Mouse (Mus musculus): Measurements from ENCODE around the gene Camk2d. TPM values are rescaled to one million over a fixed set of nuclear protein-coding genes. Genes with fewer than 3 reads are reported as not detected.

Camk2d gene
- polyA plus RNA-seq, 1 experiment from 2014 or later = 16.5 TPM

GRCm38 (mm10) chr3:126629040-126629439 lies 32.9 kb downstream of the Camk2d start:
- no peak for ATAC-seq (replicated peaks; ENCODE audit: insufficient number of reproducible peaks, low FRiP score, low TSS enrichment, low read depth)

GRCm38 (mm10) chr3:126630111-126630869 lies 34.2 kb downstream of the Camk2d start:
- WGBS = 86% methylated on average over 19 of the region's 19 CpGs

More at GRCm38 (mm10) chr3:126629040-126629439, 32.9 kb downstream of the Camk2d start:
- no peak overlapping the region for H3K4me2 ChIP-seq (ENCODE audit: low read depth, low read length)
- WGBS = 81% methylated on average over 2 of the region's 2 CpGs
- no peaks in the 10 kb centered on the region for H3K36me3 ChIP-seq (replicated peaks; ENCODE audit: control insufficient read depth, insufficient read depth, low read depth, low read length)
- H3K27me3 ChIP-seq (ENCODE audit: control insufficient read depth, insufficient read depth, low read length) = no peaks in the 10 kb centered on the region
- no peaks in the 10 kb centered on the region for H3K4me1 ChIP-seq (ENCODE audit: control insufficient read depth, insufficient read depth, low read length)
- DNase-seq (ENCODE audit: low spot score) = no peak
- H3K9me3 ChIP-seq (replicated peaks; ENCODE audit: control insufficient read depth, low read length) = no peaks in the 10 kb centered on the region
- H3K9ac ChIP-seq (replicated peaks; ENCODE audit: low read length) = no peak overlapping the region
- no peak overlapping the region for H3K4me3 ChIP-seq (ENCODE audit: low read depth, low read length)
- no peak overlapping the region for H3K27ac ChIP-seq (replicated peaks; ENCODE audit: low read depth, low read length)

GRCm38 (mm10) chr3:126631583-126631982 lies 35.5 kb downstream of the Camk2d start:
- ATAC-seq (replicated peaks; ENCODE audit: insufficient number of reproducible peaks, low FRiP score, low TSS enrichment, low read depth) (no peak), DNase-seq (ENCODE audit: low spot score) (no peak)
- Histone ChIP-seq H3K27me3 (ENCODE audit: control insufficient read depth, insufficient read depth, low read length) (no peaks in the 10 kb centered on the region), H3K36me3 (replicated peaks; ENCODE audit: control insufficient read depth, insufficient read depth, low read depth, low read length) (no peaks in the 10 kb centered on the region), H3K27ac (replicated peaks; ENCODE audit: low read depth, low read length) (no peak overlapping the region), H3K4me3 (ENCODE audit: low read depth, low read length) (no peak overlapping the region), H3K4me2 (ENCODE audit: low read depth, low read length) (no peak overlapping the region), H3K4me1 (ENCODE audit: control insufficient read depth, insufficient read depth, low read length) (no peaks in the 10 kb centered on the region), H3K9ac (replicated peaks; ENCODE audit: low read length) (no peak overlapping the region), H3K9me3 (replicated peaks; ENCODE audit: control insufficient read depth, low read length) (no peaks in the 10 kb centered on the region)
- WGBS = 70% methylated on average over 8 of the region's 8 CpGs

More at GRCm38 (mm10) chr3:126630111-126630869, 34.2 kb downstream of the Camk2d start:
- Histone ChIP-seq H3K4me2 (ENCODE audit: low read depth, low read length) (no peak overlapping the region), H3K36me3 (replicated peaks; ENCODE audit: control insufficient read depth, insufficient read depth, low read depth, low read length) (no peaks in the 10 kb centered on the region), H3K9me3 (replicated peaks; ENCODE audit: control insufficient read depth, low read length) (no peaks in the 10 kb centered on the region), H3K27me3 (ENCODE audit: control insufficient read depth, insufficient read depth, low read length) (no peaks in the 10 kb centered on the region), H3K4me1 (ENCODE audit: control insufficient read depth, insufficient read depth, low read length) (no peaks in the 10 kb centered on the region), H3K27ac (replicated peaks; ENCODE audit: low read depth, low read length) (no peak overlapping the region), H3K4me3 (ENCODE audit: low read depth, low read length) (no peak overlapping the region), H3K9ac (replicated peaks; ENCODE audit: low read length) (no peak overlapping the region)
- no peak for DNase-seq (ENCODE audit: low spot score)
- no peak for ATAC-seq (replicated peaks; ENCODE audit: insufficient number of reproducible peaks, low FRiP score, low TSS enrichment, low read depth)

- 74% methylated on average over 7 of the region's 7 CpGs for WGBS
- no peaks in the 10 kb centered on the region for H3K36me3 ChIP-seq (replicated peaks; ENCODE audit: control insufficient read depth, insufficient read depth, low read depth, low read length)
- no peak; the same call in 1 of the 2 replicates for ATAC-seq (replicated peaks; ENCODE audit: insufficient number of reproducible peaks, low FRiP score, low TSS enrichment, low read depth)
Measured at GRCm38 (mm10) chr3:126632580-126632979, 36.5 kb downstream of the Camk2d start.

GRCm38 (mm10) chr3:126634171-126634570 lies 38.1 kb downstream of the Camk2d start:
- DNase-seq (ENCODE audit: low spot score) (no peak), ATAC-seq (replicated peaks; ENCODE audit: insufficient number of reproducible peaks, low FRiP score, low TSS enrichment, low read depth) (no peak)
- Histone ChIP-seq H3K9me3 (replicated peaks; ENCODE audit: control insufficient read depth, low read length) (no peaks in the 10 kb centered on the region), H3K4me1 (ENCODE audit: control insufficient read depth, insufficient read depth, low read length) (no peaks in the 10 kb centered on the region), H3K4me3 (ENCODE audit: low read depth, low read length) (no peak overlapping the region), H3K9ac (replicated peaks; ENCODE audit: low read length) (no peak overlapping the region), H3K27me3 (ENCODE audit: control insufficient read depth, insufficient read depth, low read length) (no peaks in the 10 kb centered on the region), H3K36me3 (replicated peaks; ENCODE audit: control insufficient read depth, insufficient read depth, low read depth, low read length) (no peaks in the 10 kb centered on the region), H3K4me2 (ENCODE audit: low read depth, low read length) (no peak overlapping the region), H3K27ac (replicated peaks; ENCODE audit: low read depth, low read length) (no peak overlapping the region)
- WGBS = 83% methylated on average over 6 of the region's 6 CpGs

More at GRCm38 (mm10) chr3:126632580-126632979, 36.5 kb downstream of the Camk2d start:
- Histone ChIP-seq H3K4me2 (ENCODE audit: low read depth, low read length) (no peak overlapping the region), H3K4me1 (ENCODE audit: control insufficient read depth, insufficient read depth, low read length) (no peaks in the 10 kb centered on the region), H3K27ac (replicated peaks; ENCODE audit: low read depth, low read length) (no peak overlapping the region), H3K27me3 (ENCODE audit: control insufficient read depth, insufficient read depth, low read length) (no peaks in the 10 kb centered on the region), H3K9me3 (replicated peaks; ENCODE audit: control insufficient read depth, low read length) (no peaks in the 10 kb centered on the region), H3K4me3 (ENCODE audit: low read depth, low read length) (no peak overlapping the region), H3K9ac (replicated peaks; ENCODE audit: low read length) (no peak overlapping the region)
- DNase-seq (ENCODE audit: low spot score) = no peak

GRCm38 (mm10) chr3:126638259-126638658 lies 42.2 kb downstream of the Camk2d start:
- Histone ChIP-seq H3K36me3 (replicated peaks; ENCODE audit: control insufficient read depth, insufficient read depth, low read depth, low read length) (no peaks in the 10 kb centered on the region), H3K27ac (replicated peaks; ENCODE audit: low read depth, low read length) (no peak overlapping the region), H3K4me2 (ENCODE audit: low read depth, low read length) (no peak overlapping the region), H3K4me1 (ENCODE audit: control insufficient read depth, insufficient read depth, low read length) (no peaks in the 10 kb centered on the region; the same call in 1 of the 2 replicates), H3K4me3 (ENCODE audit: low read depth, low read length) (no peak overlapping the region), H3K9ac (replicated peaks; ENCODE audit: low read length) (no peak overlapping the region), H3K27me3 (ENCODE audit: control insufficient read depth, insufficient read depth, low read length) (no peaks in the 10 kb centered on the region), H3K9me3 (replicated peaks; ENCODE audit: control insufficient read depth, low read length) (no peaks in the 10 kb centered on the region)
- DNase-seq (ENCODE audit: low spot score) (no peak), ATAC-seq (replicated peaks; ENCODE audit: insufficient number of reproducible peaks, low FRiP score, low TSS enrichment, low read depth) (no peak)
- WGBS = 84% methylated on average over 1 of the region's 1 CpGs

GRCm38 (mm10) chr3:126639098-126639513 lies 43.0 kb downstream of the Camk2d start:
- 76% methylated on average over 5 of the region's 5 CpGs for WGBS
- no peak overlapping the region for H3K4me2 ChIP-seq (ENCODE audit: low read depth, low read length)
- no peak overlapping the region for H3K9ac ChIP-seq (replicated peaks; ENCODE audit: low read length)
- no peaks in the 10 kb centered on the region; the same call in 1 of the 2 replicates for H3K4me1 ChIP-seq (ENCODE audit: control insufficient read depth, insufficient read depth, low read length)
- no peak for ATAC-seq (replicated peaks; ENCODE audit: insufficient number of reproducible peaks, low FRiP score, low TSS enrichment, low read depth)
- H3K27ac ChIP-seq (replicated peaks; ENCODE audit: low read depth, low read length) = no peak overlapping the region
- no peaks in the 10 kb centered on the region for H3K9me3 ChIP-seq (replicated peaks; ENCODE audit: control insufficient read depth, low read length)
- DNase-seq (ENCODE audit: low spot score) = no peak
- H3K4me3 ChIP-seq (ENCODE audit: low read depth, low read length) = no peak overlapping the region
- no peaks in the 10 kb centered on the region for H3K27me3 ChIP-seq (ENCODE audit: control insufficient read depth, insufficient read depth, low read length)
- H3K36me3 ChIP-seq (replicated peaks; ENCODE audit: control insufficient read depth, insufficient read depth, low read depth, low read length) = no peaks in the 10 kb centered on the region

- H3K4me1 ChIP-seq (ENCODE audit: control insufficient read depth, insufficient read depth, low read length) = no peaks in the 10 kb centered on the region; the same call in 1 of the 2 replicates
- no peaks in the 10 kb centered on the region for H3K9me3 ChIP-seq (replicated peaks; ENCODE audit: control insufficient read depth, low read length)
- H3K4me2 ChIP-seq (ENCODE audit: low read depth, low read length) = no peak overlapping the region
- ATAC-seq (replicated peaks; ENCODE audit: insufficient number of reproducible peaks, low FRiP score, low TSS enrichment, low read depth) (peak; percentile 59; the same call in 1 of the 2 replicates), DNase-seq (ENCODE audit: low spot score) (no peak)
- no peaks in the 10 kb centered on the region for H3K36me3 ChIP-seq (replicated peaks; ENCODE audit: control insufficient read depth, insufficient read depth, low read depth, low read length)
- WGBS = 70% methylated on average over 10 of the region's 10 CpGs
- no peaks in the 10 kb centered on the region for H3K27me3 ChIP-seq (ENCODE audit: control insufficient read depth, insufficient read depth, low read length)
- no peak overlapping the region for H3K4me3 ChIP-seq (ENCODE audit: low read depth, low read length)
- H3K27ac ChIP-seq (replicated peaks; ENCODE audit: low read depth, low read length) = no peak overlapping the region
- no peak overlapping the region for H3K9ac ChIP-seq (replicated peaks; ENCODE audit: low read length)
Measured at GRCm38 (mm10) chr3:126640443-126641251, 44.5 kb downstream of the Camk2d start.

Measured in embryonic facial prominence, embryonic 11.5 days (tissue).